Mouse (Mus musculus) adrenal gland, postnatal 4 days (tissue): ENCODE measurements around the gene Mrps10. TPM values are rescaled to one million over a fixed set of nuclear protein-coding genes. Genes with fewer than 3 reads are reported as not detected.
"Not testable (repeated sequence)": the region's sequence is repeated elsewhere in the genome, so short reads cannot be mapped to it uniquely, and the experiment has no call there.

Experiments
- DNase-seq, 2 experiments: peaks; one replicate each; pipeline ENCODE4 v3.0.0; 2021 to 2022; ENCODE audit warnings: low spot score in 2 of 2, mixed read lengths in 2 of 2
- long read RNA-seq, 2 experiments: library from polyadenylated mRNA; stranded (forward); transcript quantifications; one replicate each; pipeline ENCODE4 v2.0.0; 2021
- total RNA-seq, 2 experiments: library from RNA; stranded (reverse); gene quantifications; 2 replicates each; pipeline ENCODE4 v1.2.3; 2021

Mrps10 gene
- total RNA-seq = 10 to 100 TPM; 48.3 to 52.8 TPM
- long read RNA-seq, experiment 1, transcript Mrps10-203 (7 exons, 1,018 nt) = minor isoform, 24 of 83 reads
- long read RNA-seq, experiment 1, transcript Mrps10-204 (7 exons, 1,017 nt) = major isoform, 38 of 83 reads
- long read RNA-seq, experiment 1, partial matches to known transcripts = 4 of 83 reads
- long read RNA-seq, experiment 1, other reads (novel, unspliced or antisense) = 17 of 83 reads
- long read RNA-seq, experiment 2, transcript Mrps10-203 (7 exons, 1,018 nt) = minor isoform, 30 of 78 reads
- long read RNA-seq, experiment 2, transcript Mrps10-204 (7 exons, 1,017 nt) = major isoform, 31 of 78 reads
- long read RNA-seq, experiment 2, partial matches to known transcripts = 5 of 78 reads
- long read RNA-seq, experiment 2, other reads (novel, unspliced or antisense) = 12 of 78 reads

GRCm38 (mm10) chr17:47368401-47369086 is at the start of gene Mrps10:
Gene Mrps10 (plus strand): TSS chr17:47368887.
- peak; percentile 54 to 72 for DNase-seq

- DNase-seq = no peak
Measured at GRCm38 (mm10) chr17:47318972-47319625, 49.6 kb upstream of the Mrps10 start.

GRCm38 (mm10) chr17:47319761-47320160 is 48.9 kb upstream of the Mrps10 start:
- DNase-seq = no peak

- DNase-seq = no peak
Measured at GRCm38 (mm10) chr17:47322128-47322990, 46.3 kb upstream of the Mrps10 start.

GRCm38 (mm10) chr17:47322991-47323295 is 45.7 kb upstream of the Mrps10 start:
- no peak for DNase-seq

- no peak for DNase-seq
Measured at GRCm38 (mm10) chr17:47327559-47327958, 41.1 kb upstream of the Mrps10 start.

GRCm38 (mm10) chr17:47327969-47328368 is 40.7 kb upstream of the Mrps10 start:
- no peak for DNase-seq

- DNase-seq = no peak
Measured at GRCm38 (mm10) chr17:47328552-47329343, 39.9 kb upstream of the Mrps10 start.

- DNase-seq = no peak
Measured at GRCm38 (mm10) chr17:47330616-47331015, 38.1 kb upstream of the Mrps10 start.

- no peak for DNase-seq
Measured at GRCm38 (mm10) chr17:47332001-47332611, 36.6 kb upstream of the Mrps10 start.

- not testable (repeated sequence) for DNase-seq
Measured at GRCm38 (mm10) chr17:47332664-47333063, 36.0 kb upstream of the Mrps10 start.

- no peak for DNase-seq
Measured at GRCm38 (mm10) chr17:47333409-47333808, 35.3 kb upstream of the Mrps10 start.

- DNase-seq = no peak
Measured at GRCm38 (mm10) chr17:47343121-47343520, 25.6 kb upstream of the Mrps10 start.

GRCm38 (mm10) chr17:47349721-47350319 is 18.9 kb upstream of the Mrps10 start:
- no peak for DNase-seq

- DNase-seq = no peak
Measured at GRCm38 (mm10) chr17:47359964-47360363, 8.7 kb upstream of the Mrps10 start.

- DNase-seq = no peak
Measured at GRCm38 (mm10) chr17:47361343-47361742, 7.3 kb upstream of the Mrps10 start.

- DNase-seq = no peak
Measured at GRCm38 (mm10) chr17:47369087-47369443, 378 bp downstream of the Mrps10 start.

- DNase-seq = peak in 1 of 2 experiments; percentile 33
Measured at GRCm38 (mm10) chr17:47371451-47371850, 2.8 kb downstream of the Mrps10 start.

- DNase-seq = no peak
Measured at GRCm38 (mm10) chr17:47373991-47374390, 5.3 kb downstream of the Mrps10 start.
